Mouse (Mus musculus): ENCODE data around the gene Csrnp3.
"Not testable (repeated sequence)": the region's sequence is repeated elsewhere in the genome, so short reads cannot be mapped to it uniquely, and the experiment has no call there.

Gene Csrnp3

DNA sequence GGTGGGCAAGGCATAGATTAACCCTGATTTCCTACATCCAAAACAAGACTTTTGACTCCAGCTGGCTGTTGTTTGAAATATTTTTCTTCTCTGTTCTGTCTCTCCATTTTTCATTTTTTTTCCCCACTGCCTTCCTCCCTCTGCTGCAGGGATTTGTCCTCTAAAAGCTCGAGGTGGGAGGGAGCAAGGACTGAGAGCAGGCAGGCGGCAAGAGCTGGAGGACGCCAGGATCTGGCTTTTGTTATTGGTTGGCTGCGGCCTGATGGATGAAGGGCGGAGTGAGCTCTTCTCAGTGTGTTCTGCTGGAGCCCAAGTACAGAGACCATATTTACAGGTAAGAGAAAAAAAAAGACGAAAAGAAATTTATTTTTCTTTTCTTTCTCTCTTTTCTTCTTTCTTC, at the start of gene Csrnp3:
Csrnp3 (plus strand) TSS at position 217 of the 400 bp plus-strand sequence.
- DNase-seq (ENCODE audit: low read depth in 1 of 2, low spot score in 2 of 2): no peak

DNA sequence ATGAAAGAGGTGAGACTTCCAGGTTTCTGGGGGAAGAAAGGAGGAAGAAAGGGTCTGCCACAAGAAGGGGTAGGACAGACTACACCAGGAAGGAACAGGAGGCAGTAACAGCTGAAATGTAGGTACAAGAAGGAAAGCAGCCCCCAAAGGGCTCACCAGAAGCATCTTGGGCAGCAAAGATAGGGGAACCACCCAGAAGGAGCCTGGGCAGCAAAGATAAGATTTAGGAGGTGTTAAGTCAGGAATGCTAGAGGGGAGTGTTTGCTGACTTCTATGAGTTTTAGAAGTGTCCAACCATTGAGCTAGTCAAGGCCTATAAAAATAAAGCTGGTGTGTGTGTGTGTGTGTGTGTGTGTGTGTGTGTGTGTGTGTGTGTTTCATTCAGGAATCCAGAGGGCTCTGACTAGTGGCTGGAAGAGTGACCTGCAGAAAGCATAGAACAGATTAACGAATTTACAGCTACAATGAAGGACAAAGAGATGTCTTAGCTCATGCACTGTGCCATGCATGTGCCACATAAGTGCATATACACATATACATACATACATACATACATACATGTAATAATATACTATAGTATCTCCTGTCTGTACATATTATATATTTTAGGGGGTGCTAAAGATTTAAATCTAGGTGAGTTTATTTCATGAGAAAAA, 44.4 kb upstream of the Csrnp3 start:
- DNase-seq (ENCODE audit: low read depth in 1 of 2, low spot score in 2 of 2): no peak

DNA sequence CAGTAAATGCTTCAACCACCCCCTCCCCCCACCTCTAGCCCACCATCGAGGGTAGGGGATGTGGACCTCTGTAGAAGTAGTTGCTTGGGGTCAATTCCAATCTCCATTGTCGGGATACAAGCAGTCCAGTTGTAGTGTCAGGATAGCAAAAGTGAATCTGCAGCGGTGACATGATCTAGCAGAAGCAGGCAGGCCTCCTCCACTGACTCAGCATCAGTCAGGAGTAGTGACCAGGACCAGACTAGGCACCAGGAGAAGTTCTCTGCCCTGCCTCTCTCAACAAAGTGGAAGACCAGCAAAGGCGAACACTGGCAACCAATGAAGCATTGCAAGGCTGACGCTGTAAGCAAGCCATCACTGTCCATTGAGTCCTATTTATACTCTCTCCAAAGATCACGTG, 39.0 kb upstream of the Csrnp3 start:
- no peak for DNase-seq (ENCODE audit: low read depth in 1 of 2, low spot score in 2 of 2)

DNA sequence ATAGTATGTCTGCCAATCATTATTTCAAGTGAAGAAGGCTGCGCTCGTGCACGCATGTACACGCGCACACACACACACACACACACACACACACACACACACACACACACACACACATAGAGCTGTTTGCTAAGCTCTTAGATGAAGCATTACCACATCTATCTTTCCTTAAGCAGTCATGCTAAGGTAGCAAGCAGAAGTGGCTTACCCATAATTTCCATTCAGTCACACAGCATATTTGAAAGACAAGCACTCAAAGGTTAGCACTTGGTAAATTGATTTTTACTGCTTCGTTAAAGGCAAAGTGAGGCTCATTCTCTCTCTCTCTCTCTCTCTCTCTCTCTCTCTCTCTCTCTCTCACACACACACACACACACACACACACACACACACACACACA, 34.4 kb upstream of the Csrnp3 start:
- not testable (repeated sequence) for DNase-seq (ENCODE audit: low read depth in 1 of 2, low spot score in 2 of 2)

DNA sequence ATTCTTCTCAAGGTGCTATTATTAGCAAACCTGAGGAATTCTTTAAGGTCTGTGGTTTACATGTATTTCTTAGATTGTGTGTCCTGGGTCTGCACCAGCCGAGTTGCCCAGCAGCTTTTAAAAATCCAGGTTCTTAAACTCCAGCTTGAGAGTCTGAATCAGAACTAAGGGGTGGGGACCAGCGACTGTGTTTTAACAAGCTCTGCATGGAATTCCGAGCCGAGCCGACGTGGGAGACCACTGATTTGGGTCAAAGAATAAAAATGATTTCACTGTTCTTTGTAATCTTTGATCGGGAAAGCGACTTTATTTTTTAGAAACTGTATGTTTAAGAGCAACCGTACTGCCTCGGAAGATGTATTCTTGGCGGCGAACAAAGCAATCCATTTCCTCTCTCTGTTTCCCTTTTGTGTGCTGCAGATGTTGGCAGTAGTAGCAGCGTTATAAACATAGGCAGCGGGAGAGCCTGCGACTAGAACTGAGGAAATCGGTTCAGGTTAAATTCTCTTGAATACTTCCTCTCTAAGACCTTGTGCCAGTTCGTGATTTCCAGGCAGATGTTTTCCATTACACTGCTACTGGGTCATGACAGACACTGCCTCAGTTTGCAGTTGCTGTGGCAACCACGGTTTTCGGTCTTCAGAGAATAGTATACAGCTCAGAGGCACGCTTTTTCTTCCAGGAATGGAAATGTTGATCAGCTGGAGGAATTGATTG, 27.3 kb upstream of the Csrnp3 start:
- no peak for DNase-seq (ENCODE audit: low read depth in 1 of 2, low spot score in 2 of 2)

DNA sequence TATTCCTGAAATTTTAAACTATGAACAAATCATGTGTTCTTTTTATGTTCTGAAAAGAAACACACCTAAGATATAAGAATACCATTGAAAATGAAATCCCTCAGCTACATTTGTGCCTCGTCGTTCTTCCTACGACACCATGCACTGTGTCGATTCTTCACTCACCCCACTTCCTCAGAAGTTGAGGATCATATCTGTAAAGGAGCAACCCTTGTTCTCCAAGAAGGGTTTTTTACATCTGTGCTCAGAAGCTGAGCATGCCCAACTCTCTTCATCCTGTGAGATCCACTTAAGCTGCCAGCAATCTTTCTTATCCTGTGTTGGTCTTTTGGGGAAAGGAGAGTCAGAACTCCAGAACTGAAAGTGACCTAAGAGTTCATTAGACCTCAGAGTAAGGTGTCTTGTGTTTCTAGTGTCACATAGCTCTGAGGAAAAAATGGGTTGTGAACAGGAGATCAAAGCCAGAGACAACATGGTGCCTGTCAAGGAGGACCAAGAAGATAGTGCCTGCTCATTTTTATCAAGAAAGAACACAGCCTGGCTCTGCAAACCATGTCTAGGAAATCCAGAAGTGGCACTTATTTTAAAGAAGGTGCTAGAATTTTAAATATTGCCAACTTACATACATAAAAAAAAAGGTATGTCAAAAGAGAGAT, 25.3 kb upstream of the Csrnp3 start:
- no peak for DNase-seq (ENCODE audit: low read depth in 1 of 2, low spot score in 2 of 2)

DNA sequence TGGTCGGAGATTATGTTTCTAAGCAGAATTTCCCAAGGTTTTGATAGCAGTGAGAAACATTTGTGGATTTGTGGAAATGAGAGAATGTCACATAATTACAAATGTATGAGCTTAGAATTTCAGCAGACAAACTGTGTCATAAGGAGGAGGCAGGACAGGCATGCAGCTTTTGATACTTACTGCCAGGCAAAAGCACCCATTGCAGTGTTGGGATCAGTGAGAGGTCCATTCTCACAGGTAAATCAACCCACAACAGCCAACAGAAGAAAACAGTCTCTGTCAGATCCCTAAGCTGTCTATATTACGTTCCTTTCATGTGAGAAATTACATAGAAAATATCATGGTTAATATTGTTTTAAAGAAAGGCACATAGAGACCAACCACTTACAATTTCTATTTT, 19.3 kb upstream of the Csrnp3 start:
- no peak for DNase-seq (ENCODE audit: low read depth in 1 of 2, low spot score in 2 of 2)

DNA sequence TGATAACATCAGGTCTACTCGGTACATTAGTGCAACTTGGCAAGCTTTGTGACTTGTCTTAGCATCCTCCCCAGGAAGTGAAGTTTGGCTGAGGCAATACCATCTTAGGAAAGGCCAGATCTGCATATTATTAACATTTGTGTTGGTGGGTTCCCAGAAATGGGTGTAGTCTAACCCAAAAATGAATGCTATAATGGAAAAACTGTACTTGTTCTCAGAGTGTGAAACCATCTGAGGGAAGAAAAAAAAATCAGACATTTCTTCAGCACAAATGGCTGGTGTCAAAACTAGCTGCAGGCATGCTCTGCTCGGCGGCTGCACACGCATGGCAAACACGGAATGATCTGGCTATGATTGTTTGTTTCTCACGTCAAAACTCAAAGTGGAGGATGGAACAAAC, 18.8 kb upstream of the Csrnp3 start:
- no peak for DNase-seq (ENCODE audit: low read depth in 1 of 2, low spot score in 2 of 2)

DNA sequence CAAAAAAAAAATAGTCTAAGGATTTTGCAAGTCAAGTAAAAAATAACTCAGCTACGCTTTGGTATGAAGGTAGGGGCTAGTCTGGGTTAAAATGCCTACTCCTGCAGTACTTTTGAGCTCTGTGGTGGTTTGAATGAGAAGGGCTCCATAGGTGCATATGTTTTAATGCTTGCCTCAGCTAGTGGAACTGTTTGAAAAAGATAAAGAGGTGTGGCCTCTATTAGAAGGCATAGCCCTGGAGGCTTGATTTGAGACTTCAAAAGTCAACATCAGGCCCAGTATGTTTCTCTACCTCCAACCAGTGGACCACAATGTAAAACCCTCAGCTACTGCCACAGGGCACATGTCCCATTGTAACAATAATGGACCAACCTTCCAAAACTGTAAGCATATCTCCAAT, 16.9 kb upstream of the Csrnp3 start:
- no peak for DNase-seq (ENCODE audit: low read depth in 1 of 2, low spot score in 2 of 2)

DNA sequence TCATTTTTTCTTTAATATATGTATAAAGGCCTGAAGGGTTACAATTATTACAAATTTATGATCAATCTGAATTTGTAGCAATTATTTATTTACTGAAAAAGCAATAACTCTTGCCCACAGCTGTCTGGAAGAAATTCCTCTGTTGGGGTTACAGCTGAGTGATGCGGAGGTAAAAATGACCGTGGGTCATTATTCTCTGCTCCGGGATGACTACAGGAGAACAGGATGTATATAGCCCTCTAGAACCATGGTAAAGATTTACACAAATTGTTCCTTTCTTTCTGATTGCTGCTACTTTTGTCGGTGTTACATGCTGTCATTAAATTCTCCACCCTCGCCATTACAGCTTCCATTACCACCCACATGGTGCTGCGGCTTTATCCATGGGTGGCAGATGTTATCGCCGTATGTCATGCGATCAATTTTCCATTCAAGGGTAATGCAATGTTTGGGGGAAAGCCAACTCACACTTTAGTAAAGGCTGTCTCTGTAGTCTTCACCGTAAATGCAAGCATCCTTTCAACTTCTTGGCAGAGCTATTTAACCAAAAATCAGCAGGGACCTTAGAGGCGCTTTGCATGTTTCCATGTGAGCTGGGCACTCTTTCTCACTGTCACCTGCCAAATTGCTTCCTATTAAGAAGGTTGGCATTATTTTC, 12.7 kb upstream of the Csrnp3 start:
- DNase-seq (ENCODE audit: low read depth in 1 of 2, low spot score in 2 of 2): no peak

DNA sequence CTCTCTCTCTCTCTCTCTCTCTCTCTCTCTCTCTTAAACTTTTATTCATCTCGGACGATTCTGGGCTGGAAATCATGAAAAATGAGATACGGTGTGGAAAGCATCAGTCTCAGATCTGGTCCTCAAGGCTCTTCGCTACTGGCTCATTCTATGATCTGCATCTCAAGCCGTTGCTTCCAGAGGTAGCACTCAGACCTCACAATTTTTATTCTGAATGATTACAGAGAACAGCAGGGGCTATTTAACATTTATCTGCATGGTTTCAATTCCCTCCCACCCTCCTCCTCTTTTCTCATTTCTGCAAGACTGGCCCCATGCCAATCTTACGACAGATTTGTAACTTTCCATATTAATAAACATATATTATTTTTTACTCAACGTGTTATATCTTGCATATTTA, 12.1 kb upstream of the Csrnp3 start:
- no peak for DNase-seq (ENCODE audit: low read depth in 1 of 2, low spot score in 2 of 2)

DNA sequence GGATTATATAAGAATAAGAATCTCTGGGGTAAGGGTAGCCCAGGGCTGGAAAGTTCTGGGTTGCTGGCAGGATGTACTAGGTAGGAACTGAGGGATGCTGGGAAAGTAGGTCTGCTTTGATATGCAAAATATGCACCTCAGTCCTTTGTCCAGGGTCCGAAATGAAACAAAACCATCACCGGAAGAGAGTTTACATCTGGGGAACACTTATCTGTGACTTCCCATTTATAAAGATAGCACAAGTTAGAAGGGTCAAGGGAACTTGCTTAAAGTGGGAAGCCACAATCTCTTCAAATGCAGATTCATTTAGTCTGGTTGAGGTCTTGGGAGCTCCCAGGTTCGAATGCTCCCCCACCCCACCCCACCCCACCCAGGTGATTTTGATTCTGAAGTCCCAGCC, 4.0 kb upstream of the Csrnp3 start:
- DNase-seq (ENCODE audit: low read depth in 1 of 2, low spot score in 2 of 2): no peak

DNA sequence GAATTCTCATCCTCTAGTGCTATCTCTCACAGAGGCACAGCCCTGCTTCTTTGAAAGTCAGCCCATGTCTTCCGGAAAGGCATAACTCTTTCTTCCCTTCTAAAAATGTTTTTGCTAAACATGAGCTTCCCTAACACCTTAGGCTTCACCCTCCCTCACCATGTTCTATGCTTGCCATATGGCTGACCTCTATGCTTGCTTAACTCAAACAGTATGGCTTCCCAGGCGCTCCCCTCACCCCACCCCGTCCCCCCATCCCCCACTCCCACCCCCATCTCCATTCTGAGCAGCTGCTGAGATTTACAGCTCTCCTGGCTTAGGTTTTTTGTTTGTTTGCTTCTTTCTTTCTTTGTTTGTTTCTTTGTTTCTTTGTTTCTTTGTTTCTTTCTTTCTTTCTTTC, 3.2 kb upstream of the Csrnp3 start:
- no peak for DNase-seq (ENCODE audit: low read depth in 1 of 2, low spot score in 2 of 2)

DNA sequence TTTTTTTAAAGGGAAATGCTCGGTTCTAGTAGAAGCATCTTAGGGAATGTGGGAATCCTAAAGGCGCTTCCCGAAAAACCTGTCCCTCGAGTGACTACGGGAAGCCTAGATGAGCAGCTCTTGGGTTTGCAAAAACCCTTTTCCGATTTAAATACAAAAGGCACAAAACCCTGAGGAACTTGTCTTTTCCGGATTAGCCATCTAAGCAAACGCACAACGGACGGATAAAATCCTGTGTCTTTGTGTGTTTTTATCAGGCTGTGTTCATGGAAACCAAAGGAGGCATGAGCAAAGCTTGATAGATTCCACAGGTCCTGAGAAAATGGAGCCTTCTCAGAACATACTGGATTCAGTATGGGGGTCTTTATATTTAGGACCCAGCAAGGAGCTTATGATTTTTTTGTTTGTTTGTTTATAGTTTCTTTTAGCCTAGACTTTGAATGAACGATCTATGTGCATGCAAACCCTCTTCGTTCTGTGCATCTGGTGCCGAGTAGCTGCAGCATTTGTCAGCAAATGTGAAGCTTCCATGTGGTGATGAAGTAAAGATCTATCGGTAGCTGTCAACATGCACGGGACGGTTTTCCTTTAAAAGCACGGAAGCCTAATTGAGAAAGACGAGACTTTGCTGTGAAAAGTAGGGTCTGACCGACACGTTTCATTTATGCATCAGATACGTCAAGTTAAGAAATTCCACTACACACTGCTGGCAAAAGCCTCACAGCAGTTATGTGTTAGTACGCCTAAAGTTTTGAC, 611 bp downstream of the Csrnp3 start:
- no peak for DNase-seq (ENCODE audit: low read depth in 1 of 2, low spot score in 2 of 2)

DNA sequence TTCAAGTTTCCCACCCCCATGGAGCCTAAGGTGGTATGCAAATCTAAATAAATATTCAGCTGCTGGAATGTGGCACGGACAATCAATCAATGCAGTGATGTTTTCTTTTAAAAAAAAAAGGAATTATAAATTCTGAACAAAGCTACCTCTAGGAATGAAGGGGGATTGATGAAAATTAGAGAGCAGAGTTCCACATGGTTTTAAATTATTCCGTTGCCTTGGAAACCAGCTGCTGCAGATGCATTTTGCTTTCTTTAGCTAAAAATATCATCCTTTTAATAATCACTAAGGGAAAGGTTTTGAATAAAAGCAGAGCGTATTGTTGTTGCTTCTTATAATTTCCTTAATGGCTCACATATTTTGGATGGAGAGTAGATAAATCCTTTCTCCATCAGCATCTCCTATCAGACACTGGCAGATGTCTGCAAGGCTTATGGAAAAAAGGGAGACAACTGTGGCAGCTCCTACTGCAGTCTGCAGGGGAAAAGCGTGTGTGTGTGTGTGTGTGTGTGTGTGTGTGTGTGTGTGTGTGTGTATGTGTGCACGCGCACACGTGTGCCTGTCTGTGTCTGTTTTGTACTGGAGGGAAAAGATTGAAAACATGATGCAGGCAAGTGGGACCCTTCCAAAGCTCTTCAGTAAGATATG, 2.0 kb downstream of the Csrnp3 start:
- no peak for DNase-seq (ENCODE audit: low read depth in 1 of 2, low spot score in 2 of 2)

DNA sequence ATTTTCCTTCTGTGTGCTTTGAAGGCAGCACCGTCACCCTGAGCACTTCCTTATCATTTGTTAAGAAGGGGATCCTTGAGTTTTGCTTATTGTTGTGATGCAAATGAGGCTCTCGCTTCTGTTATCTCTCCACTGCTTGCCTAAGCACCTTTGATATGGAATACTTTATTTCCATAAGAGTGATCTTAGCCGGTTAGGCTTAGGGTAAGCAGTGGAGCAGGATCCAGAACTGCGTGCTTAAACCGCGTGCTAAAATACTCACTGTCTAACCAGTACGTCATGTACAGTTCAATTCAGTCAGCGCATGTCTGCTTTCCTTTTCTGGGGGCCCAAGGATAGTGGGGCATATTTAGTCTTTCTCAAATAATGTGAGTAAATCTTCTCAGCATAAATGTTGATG, 3.1 kb downstream of the Csrnp3 start:
- no peak for DNase-seq (ENCODE audit: low read depth in 1 of 2, low spot score in 2 of 2)

DNA sequence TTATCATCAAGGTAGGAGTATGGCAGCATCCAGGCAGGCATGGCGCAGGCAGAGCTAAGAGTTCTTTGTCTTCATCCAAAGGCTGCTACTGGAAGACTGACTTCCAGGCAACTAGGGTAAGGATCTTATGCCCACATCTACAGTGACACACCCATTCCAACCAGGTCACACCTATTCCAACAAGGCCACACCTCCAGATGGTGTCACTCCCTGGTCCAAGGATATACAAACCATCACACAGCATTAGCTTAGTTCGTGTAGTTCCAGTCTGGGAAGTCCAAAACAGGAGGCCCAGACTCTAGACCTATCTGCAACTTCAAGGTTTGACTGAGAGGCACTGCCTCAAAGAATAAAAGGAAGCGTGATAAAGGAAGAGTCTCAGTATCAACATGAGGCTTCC, 4.7 kb downstream of the Csrnp3 start:
- not testable (repeated sequence) for DNase-seq (ENCODE audit: low read depth in 1 of 2, low spot score in 2 of 2)

DNA sequence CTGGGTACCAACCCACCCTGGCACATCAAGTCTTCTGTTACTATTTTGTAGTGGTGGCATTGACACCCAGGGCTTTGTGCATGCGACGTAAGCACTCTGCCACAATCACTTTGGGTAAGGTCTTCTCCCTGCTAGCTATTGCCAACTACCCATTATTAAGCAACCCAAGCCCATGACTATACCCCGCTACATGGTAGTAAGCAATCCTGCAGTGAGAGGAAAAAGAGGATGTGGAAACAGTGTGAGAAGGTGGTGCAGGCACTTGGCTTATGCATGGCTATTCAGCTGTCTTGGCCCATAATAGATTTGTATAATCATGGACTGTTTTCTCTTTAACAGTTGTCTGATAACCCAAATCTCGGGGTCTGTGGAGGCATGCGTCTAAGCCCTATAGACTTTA, 11.2 kb downstream of the Csrnp3 start:
- DNase-seq (ENCODE audit: low read depth in 1 of 2, low spot score in 2 of 2): no peak

DNA sequence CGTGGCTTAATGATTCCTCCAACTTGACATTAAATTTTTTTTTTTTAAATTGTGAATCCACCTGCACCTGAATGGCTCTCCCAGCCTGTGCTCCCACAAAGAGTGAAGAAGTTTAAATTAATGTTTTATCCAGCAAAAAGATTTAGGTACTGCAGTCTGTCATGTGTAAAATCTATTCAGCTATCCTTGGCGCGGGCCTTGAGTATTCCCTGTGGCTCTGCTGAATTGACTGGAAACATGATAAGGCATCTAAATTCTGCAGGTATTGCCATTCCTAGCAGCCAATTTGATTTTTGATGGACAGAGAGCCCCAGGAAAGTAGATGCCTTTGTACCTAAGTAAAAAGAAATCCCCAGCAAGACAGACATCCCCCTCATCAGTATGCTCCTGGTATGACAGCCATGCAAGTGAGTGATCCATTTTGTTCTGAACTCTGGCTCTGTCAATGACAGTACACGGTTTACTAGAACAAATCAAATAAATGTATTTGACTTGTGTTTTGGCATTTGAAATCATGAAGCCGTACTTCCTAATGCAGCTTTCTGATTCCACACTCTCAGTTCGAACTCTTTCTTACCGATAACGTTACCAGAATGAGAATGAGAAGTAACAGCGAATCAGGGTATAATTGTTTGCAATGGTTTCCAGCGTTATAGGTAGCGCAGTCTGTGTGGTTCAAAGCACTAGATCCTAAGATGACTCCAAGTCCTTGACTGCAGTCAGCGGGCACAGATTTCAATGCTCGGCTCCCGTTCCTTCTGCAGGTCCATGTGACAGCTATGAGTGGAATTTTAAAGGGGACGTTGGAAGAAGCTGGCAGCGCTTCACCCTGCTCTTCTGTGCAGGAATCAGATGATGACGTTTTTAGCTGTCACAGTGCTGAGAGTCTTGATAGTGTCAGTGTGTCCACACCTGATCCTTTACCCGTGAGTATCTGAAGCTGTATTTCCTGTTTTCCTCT, 14.5 kb downstream of the Csrnp3 start:
- no peak for DNase-seq (ENCODE audit: low read depth in 1 of 2, low spot score in 2 of 2)
